Mouse (Mus musculus): Measurements from ENCODE around the gene Spata13. TPM values are rescaled to one million over a fixed set of nuclear protein-coding genes. Genes with fewer than 3 reads are reported as not detected.

Gene Spata13
- polyA plus RNA-seq, 1 experiment = 4.2 TPM

GRCm38 (mm10) chr14:60767884-60768283, 134.1 kb downstream of the Spata13 start, which contains the start of gene C1qtnf9:
TSS of gene C1qtnf9 (plus strand) at chr14:60768134.
- TF ChIP-seq POLR2A (IDR thresholded peaks at IDR 0.05; ENCODE audit: control insufficient read depth, low read depth, low read length) (no peak), CTCF (IDR thresholded peaks at IDR 0.05; ENCODE audit: control insufficient read depth, insufficient read depth, insufficient replicate concordance, low read depth, low read length) (no peak)
- Histone ChIP-seq H3K27ac (ENCODE audit: control insufficient read depth, insufficient read depth, low read depth, low read length) (no peak within 1 kb of the TSS), H3K4me1 (ENCODE audit: control insufficient read depth, insufficient read depth, low read length) (no peaks in the 10 kb centered on the region; the same call in 1 of the 2 replicates), H3K36me3 (ENCODE audit: control insufficient read depth, insufficient read depth, low read length) (no peaks in the 10 kb centered on the region), H3K4me3 (ENCODE audit: control insufficient read depth, low read depth, low read length) (no peak within 1 kb of the TSS), H3K27me3 (ENCODE audit: control insufficient read depth, insufficient read depth, low read length) (no peaks in the 10 kb centered on the region)

- no peaks in the 10 kb centered on the region for H3K27me3 ChIP-seq (ENCODE audit: control insufficient read depth, insufficient read depth, low read length)
- H3K4me3 ChIP-seq (ENCODE audit: control insufficient read depth, low read depth, low read length) = no peak overlapping the region
- TF ChIP-seq CTCF (IDR thresholded peaks at IDR 0.05; ENCODE audit: control insufficient read depth, insufficient read depth, insufficient replicate concordance, low read depth, low read length) (no peak), POLR2A (IDR thresholded peaks at IDR 0.05; ENCODE audit: control insufficient read depth, low read depth, low read length) (no peak)
- no peak overlapping the region for H3K27ac ChIP-seq (ENCODE audit: control insufficient read depth, insufficient read depth, low read depth, low read length)
- H3K4me1 ChIP-seq (ENCODE audit: control insufficient read depth, insufficient read depth, low read length) = no peaks in the 10 kb centered on the region; the same call in 1 of the 2 replicates
- H3K36me3 ChIP-seq (ENCODE audit: control insufficient read depth, insufficient read depth, low read length) = no peaks in the 10 kb centered on the region
Measured at GRCm38 (mm10) chr14:60769340-60769739, 135.5 kb downstream of the Spata13 start.

GRCm38 (mm10) chr14:60770594-60770993, 136.8 kb downstream of the Spata13 start:
- no peak for TF ChIP-seq CTCF (IDR thresholded peaks at IDR 0.05; ENCODE audit: control insufficient read depth, insufficient read depth, insufficient replicate concordance, low read depth, low read length)
- no peak for TF ChIP-seq POLR2A (IDR thresholded peaks at IDR 0.05; ENCODE audit: control insufficient read depth, low read depth, low read length)
- Histone ChIP-seq H3K4me3 (ENCODE audit: control insufficient read depth, low read depth, low read length) (no peak overlapping the region), H3K27ac (ENCODE audit: control insufficient read depth, insufficient read depth, low read depth, low read length) (no peak overlapping the region)

DNA sequence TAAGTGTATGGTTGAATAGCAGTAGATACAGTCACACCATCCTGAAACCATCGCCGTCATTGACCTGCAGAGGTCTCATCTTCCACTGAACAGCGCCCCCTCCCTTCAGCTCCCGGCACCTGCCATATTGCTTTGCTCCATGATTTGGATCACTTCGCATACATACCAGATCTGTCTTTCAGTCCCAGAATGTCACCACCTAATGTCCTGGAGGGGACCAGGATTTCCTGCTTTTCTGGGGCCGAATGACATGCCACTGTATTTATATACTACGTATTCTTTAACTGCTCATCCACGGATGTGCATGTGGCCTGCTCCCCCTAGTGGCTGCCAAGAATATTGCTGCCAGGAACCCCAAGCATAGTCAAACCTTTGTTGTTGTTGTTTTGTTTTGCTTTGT, 137.3 kb downstream of the Spata13 start:
- no peak overlapping the region; the same call in 1 of the 2 replicates for H3K4me3 ChIP-seq (ENCODE audit: control insufficient read depth, low read depth, low read length)
- H3K27ac ChIP-seq (ENCODE audit: control insufficient read depth, insufficient read depth, low read depth, low read length) = no peak overlapping the region
- TF ChIP-seq POLR2A (IDR thresholded peaks at IDR 0.05; ENCODE audit: control insufficient read depth, low read depth, low read length) = no peak
- TF ChIP-seq CTCF (IDR thresholded peaks at IDR 0.05; ENCODE audit: control insufficient read depth, insufficient read depth, insufficient replicate concordance, low read depth, low read length) = peak; percentile 71
- H3K27me3 ChIP-seq (ENCODE audit: control insufficient read depth, insufficient read depth, low read length) = no peaks in the 10 kb centered on the region
- no peaks in the 10 kb centered on the region for H3K36me3 ChIP-seq (ENCODE audit: control insufficient read depth, insufficient read depth, low read length)
- no peaks in the 10 kb centered on the region for H3K4me1 ChIP-seq (ENCODE audit: control insufficient read depth, insufficient read depth, low read length)

More at GRCm38 (mm10) chr14:60770594-60770993, 136.8 kb downstream of the Spata13 start:
- no peaks in the 10 kb centered on the region for H3K4me1 ChIP-seq (ENCODE audit: control insufficient read depth, insufficient read depth, low read length)
- no peaks in the 10 kb centered on the region for H3K27me3 ChIP-seq (ENCODE audit: control insufficient read depth, insufficient read depth, low read length)
- H3K36me3 ChIP-seq (ENCODE audit: control insufficient read depth, insufficient read depth, low read length) = no peaks in the 10 kb centered on the region

DNA sequence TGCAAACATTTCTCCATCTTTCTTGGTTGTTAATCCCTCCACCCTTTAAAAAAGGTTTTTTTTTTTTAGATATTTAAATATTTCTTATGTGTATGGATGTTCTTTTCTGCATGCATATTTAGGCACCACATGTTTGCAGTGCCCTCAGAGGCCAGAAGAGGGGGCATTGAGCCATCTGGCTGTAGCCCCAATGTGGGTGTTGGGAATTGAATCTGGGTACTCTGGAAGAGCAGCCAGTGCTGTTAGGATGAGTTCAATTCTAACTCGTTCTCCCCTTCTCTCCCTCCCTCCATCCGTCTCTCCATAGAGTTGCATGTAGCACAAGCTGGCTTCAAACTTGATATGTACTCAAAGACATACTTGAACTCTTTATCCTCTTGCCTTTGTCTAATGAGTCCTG, 139.7 kb downstream of the Spata13 start:
- Histone ChIP-seq H3K27ac (ENCODE audit: control insufficient read depth, insufficient read depth, low read depth, low read length) (no peak overlapping the region), H3K27me3 (ENCODE audit: control insufficient read depth, insufficient read depth, low read length) (no peaks in the 10 kb centered on the region), H3K36me3 (ENCODE audit: control insufficient read depth, insufficient read depth, low read length) (no peaks in the 10 kb centered on the region), H3K4me1 (ENCODE audit: control insufficient read depth, insufficient read depth, low read length) (no peaks in the 10 kb centered on the region; the same call in 1 of the 2 replicates), H3K4me3 (ENCODE audit: control insufficient read depth, low read depth, low read length) (no peak overlapping the region)
- TF ChIP-seq CTCF (IDR thresholded peaks at IDR 0.05; ENCODE audit: control insufficient read depth, insufficient read depth, insufficient replicate concordance, low read depth, low read length) (0 out of 2 replicates have a peak, but pooled peaks have one; percentile 6), POLR2A (IDR thresholded peaks at IDR 0.05; ENCODE audit: control insufficient read depth, low read depth, low read length) (no peak)

GRCm38 (mm10) chr14:60776521-60776920, 142.7 kb downstream of the Spata13 start:
- no peaks in the 10 kb centered on the region for H3K36me3 ChIP-seq (ENCODE audit: control insufficient read depth, insufficient read depth, low read length)
- TF ChIP-seq CTCF (IDR thresholded peaks at IDR 0.05; ENCODE audit: control insufficient read depth, insufficient read depth, insufficient replicate concordance, low read depth, low read length) = no peak
- TF ChIP-seq POLR2A (IDR thresholded peaks at IDR 0.05; ENCODE audit: control insufficient read depth, low read depth, low read length) = no peak

DNA sequence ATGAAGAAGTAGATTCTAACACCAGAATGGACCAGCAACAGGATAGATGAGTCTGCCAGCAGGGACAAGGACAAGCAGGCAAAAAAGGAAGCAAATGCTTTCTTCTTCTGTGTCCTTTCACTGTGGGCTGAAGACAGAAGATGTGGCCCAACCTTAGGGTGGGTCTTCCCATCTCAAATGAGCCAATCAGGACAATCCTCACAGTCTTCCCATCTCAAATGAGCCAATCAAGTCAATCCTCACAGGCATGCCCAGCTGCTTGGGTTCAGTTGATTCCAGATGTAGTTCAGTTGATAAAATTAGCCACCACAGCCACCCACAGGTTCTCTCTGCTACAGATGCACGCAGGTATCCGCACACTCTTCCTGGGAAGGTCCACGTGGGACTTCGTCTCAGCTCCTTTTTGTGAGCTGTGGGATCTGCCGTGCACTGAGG, 143.7 kb downstream of the Spata13 start:
- TF ChIP-seq CTCF (IDR thresholded peaks at IDR 0.05; ENCODE audit: control insufficient read depth, insufficient read depth, insufficient replicate concordance, low read depth, low read length) (no peak), POLR2A (IDR thresholded peaks at IDR 0.05; ENCODE audit: control insufficient read depth, low read depth, low read length) (no peak)
- Histone ChIP-seq H3K4me3 (ENCODE audit: control insufficient read depth, low read depth, low read length) (no peak overlapping the region), H3K36me3 (ENCODE audit: control insufficient read depth, insufficient read depth, low read length) (no peaks in the 10 kb centered on the region)

More at GRCm38 (mm10) chr14:60776521-60776920, 142.7 kb downstream of the Spata13 start:
- Histone ChIP-seq H3K4me3 (ENCODE audit: control insufficient read depth, low read depth, low read length) (no peak overlapping the region), H3K27ac (ENCODE audit: control insufficient read depth, insufficient read depth, low read depth, low read length) (no peak overlapping the region), H3K27me3 (ENCODE audit: control insufficient read depth, insufficient read depth, low read length) (no peaks in the 10 kb centered on the region), H3K4me1 (ENCODE audit: control insufficient read depth, insufficient read depth, low read length) (peaks cover 2% of the 10 kb centered on the region; the same call in 1 of the 2 replicates)

More for the DNA sequence above, 143.7 kb downstream of the Spata13 start:
- peaks cover 2% of the 10 kb centered on the region; the same call in 1 of the 2 replicates for H3K4me1 ChIP-seq (ENCODE audit: control insufficient read depth, insufficient read depth, low read length)
- no peak overlapping the region for H3K27ac ChIP-seq (ENCODE audit: control insufficient read depth, insufficient read depth, low read depth, low read length)
- H3K27me3 ChIP-seq (ENCODE audit: control insufficient read depth, insufficient read depth, low read length) = no peaks in the 10 kb centered on the region
